Mouse (Mus musculus) lung, embryonic 16.5 days (tissue): ENCODE measurements at regions not wholly inside any gene's neighbourhood (a gene's known extent, or its start where the extent isn't known, plus 50 kb on each side); places are given as distances from the start of the nearest gene placed in this dataset.

Source experiments
- ATAC-seq: fragments of 200-750 bp; cut with Nextera tagmentation; 2 replicates; pipeline ENCODE4 v1.8.0; 2017; ENCODE audit warnings: low read depth, mild to moderate bottlenecking, moderate library complexity
- H3K27ac ChIP-seq: fragments of 300-500 bp; sonication (generic); 2 replicates; pipeline ENCODE4 v1.5.1; 2014; ENCODE audit warnings: mild to moderate bottlenecking, control low read depth, low read length
- H3K27me3 ChIP-seq: fragments of 300-500 bp; sonication (generic); 2 replicates; pipeline ENCODE4 v1.6.1; 2014; ENCODE audit warnings: low read depth, low read length, mixed read lengths; ENCODE audit not compliant: control insufficient read depth, insufficient read depth
- H3K36me3 ChIP-seq: fragments of 300-500 bp; sonication (generic); 2 replicates; pipeline ENCODE4 v1.6.1; 2014; ENCODE audit warnings: low read length; ENCODE audit not compliant: control insufficient read depth, insufficient read depth
- H3K4me1 ChIP-seq: fragments of 300-500 bp; sonication (generic); replicated peaks from 2 replicates; pipeline ENCODE4 v1.6.1; 2014; ENCODE audit warnings: low read length, mixed read lengths; ENCODE audit not compliant: control insufficient read depth, insufficient read depth
- H3K4me2 ChIP-seq: fragments of 300-500 bp; sonication (generic); 2 replicates; pipeline ENCODE4 v1.6.1; 2014; ENCODE audit warnings: low read depth, low read length, control low read depth
- H3K4me3 ChIP-seq: fragments of 300-500 bp; sonication (generic); 2 replicates; pipeline ENCODE4 v1.5.1; 2014; ENCODE audit warnings: mild to moderate bottlenecking, low read length, control low read depth
- H3K9ac ChIP-seq: fragments of 300-500 bp; sonication (generic); 2 replicates; pipeline ENCODE4 v1.6.1; 2014; ENCODE audit warnings: low read length, control low read depth
- H3K9me3 ChIP-seq: fragments of 300-500 bp; sonication (generic); 2 replicates; pipeline ENCODE4 v1.6.1; 2016; ENCODE audit warnings: low read length; ENCODE audit not compliant: control insufficient read depth
- WGBS: fragments of 180-500 bp; shearing (Covaris S2); extraction: QIAGEN DNeasy Blood & Tissue Kit; methylation state at CpG from one replicate; pipeline ENCODE4 v1.1.7; 2014; 5-methylcytosine and 5-hydroxymethylcytosine counted together

GRCm38 (mm10) chr16:29833298-29833697 lies 230.9 kb upstream of the Hes1 start:
- Histone ChIP-seq H3K9ac (no peak overlapping the region), H3K4me1 (no peaks in the 10 kb centered on the region), H3K27me3 (no peaks in the 10 kb centered on the region), H3K27ac (no peak overlapping the region), H3K9me3 (no peaks in the 10 kb centered on the region; the same call in 1 of the 2 replicates), H3K4me2 (no peak overlapping the region), H3K36me3 (no peaks in the 10 kb centered on the region), H3K4me3 (no peak overlapping the region)
- 72% methylated on average over 11 of the region's 11 CpGs for WGBS
- no peak for ATAC-seq

- Histone ChIP-seq H3K4me1 (peaks cover 3% of the 10 kb centered on the region), H3K4me3 (no peak overlapping the region), H3K9ac (no peak overlapping the region), H3K27me3 (no peaks in the 10 kb centered on the region), H3K36me3 (no peaks in the 10 kb centered on the region), H3K27ac (no peak overlapping the region), H3K9me3 (no peaks in the 10 kb centered on the region), H3K4me2 (no peak overlapping the region)
- no peak for ATAC-seq
- 77% methylated on average over 6 of the region's 6 CpGs for WGBS
Measured at GRCm38 (mm10) chr16:29833875-29834274, 230.3 kb upstream of the Hes1 start.

- Histone ChIP-seq H3K36me3 (no peaks in the 10 kb centered on the region), H3K9ac (no peak overlapping the region), H3K4me1 (peaks cover 11% of the 10 kb centered on the region), H3K9me3 (no peaks in the 10 kb centered on the region), H3K4me2 (no peak overlapping the region), H3K4me3 (no peak overlapping the region), H3K27ac (no peak overlapping the region), H3K27me3 (no peaks in the 10 kb centered on the region)
- no peak for ATAC-seq
- 51% methylated on average over 6 of the region's 6 CpGs for WGBS
Measured at GRCm38 (mm10) chr16:29834669-29835068, 229.5 kb upstream of the Hes1 start.

- H3K4me2 ChIP-seq: no peak overlapping the region
- WGBS: 25% methylated on average over 14 of the region's 14 CpGs
- H3K9me3 ChIP-seq: no peaks in the 10 kb centered on the region
- H3K27me3 ChIP-seq: no peaks in the 10 kb centered on the region
- no peak overlapping the region for H3K27ac ChIP-seq
- no peak overlapping the region for H3K4me3 ChIP-seq
- ATAC-seq: no peak
- no peaks in the 10 kb centered on the region for H3K36me3 ChIP-seq
- H3K4me1 ChIP-seq: peaks cover 11% of the 10 kb centered on the region
- H3K9ac ChIP-seq: no peak overlapping the region
Measured at GRCm38 (mm10) chr16:29837025-29837629, 227.1 kb upstream of the Hes1 start.

- Histone ChIP-seq H3K4me2 (no peak overlapping the region), H3K27ac (no peak overlapping the region), H3K27me3 (no peaks in the 10 kb centered on the region), H3K9me3 (no peaks in the 10 kb centered on the region), H3K4me1 (peaks cover 11% of the 10 kb centered on the region), H3K9ac (no peak overlapping the region), H3K4me3 (no peak overlapping the region), H3K36me3 (no peaks in the 10 kb centered on the region)
- WGBS: 85% methylated on average over 5 of the region's 5 CpGs
- ATAC-seq: no peak
Measured at GRCm38 (mm10) chr16:29837874-29838273, 226.3 kb upstream of the Hes1 start.

- no peaks in the 10 kb centered on the region for H3K36me3 ChIP-seq
- H3K27me3 ChIP-seq: no peaks in the 10 kb centered on the region
- H3K9me3 ChIP-seq: no peaks in the 10 kb centered on the region
- 6% methylated on average over 28 of the region's 28 CpGs for WGBS
- peak overlapping the region; percentile 58 for H3K27ac ChIP-seq
- ATAC-seq: peak; percentile 57; the same call in 1 of the 2 replicates
- peaks cover 15% of the 10 kb centered on the region for H3K4me1 ChIP-seq
- H3K4me3 ChIP-seq: peak overlapping the region; percentile 43
- peak overlapping the region; percentile 58 for H3K9ac ChIP-seq
- H3K4me2 ChIP-seq: peak overlapping the region; percentile 68
Measured at GRCm38 (mm10) chr16:29838981-29839661, 225.1 kb upstream of the Hes1 start.

- Histone ChIP-seq H3K9ac (peak overlapping the region; percentile 58), H3K4me3 (peak overlapping the region; percentile 43), H3K4me1 (peaks cover 19% of the 10 kb centered on the region), H3K9me3 (no peaks in the 10 kb centered on the region), H3K27me3 (no peaks in the 10 kb centered on the region), H3K36me3 (no peaks in the 10 kb centered on the region), H3K27ac (peak overlapping the region; percentile 58), H3K4me2 (peak overlapping the region; percentile 68)
- peak; percentile 21; the same call in 1 of the 2 replicates for ATAC-seq
- 25% methylated on average over 6 of the region's 6 CpGs for WGBS
Measured at GRCm38 (mm10) chr16:29839662-29840001, 224.6 kb upstream of the Hes1 start.

- no peak overlapping the region for H3K4me3 ChIP-seq
- no peaks in the 10 kb centered on the region for H3K27me3 ChIP-seq
- no peaks in the 10 kb centered on the region for H3K36me3 ChIP-seq
- H3K4me2 ChIP-seq: no peak overlapping the region
- H3K27ac ChIP-seq: no peak overlapping the region
- WGBS: 63% methylated on average over 2 of the region's 2 CpGs
- H3K9ac ChIP-seq: no peak overlapping the region
- no peaks in the 10 kb centered on the region for H3K9me3 ChIP-seq
- no peak for ATAC-seq
- peaks cover 25% of the 10 kb centered on the region for H3K4me1 ChIP-seq
Measured at GRCm38 (mm10) chr16:29840412-29840811, 223.8 kb upstream of the Hes1 start.

- no peak overlapping the region for H3K27ac ChIP-seq
- ATAC-seq: no peak
- H3K27me3 ChIP-seq: no peaks in the 10 kb centered on the region
- no peak overlapping the region for H3K4me2 ChIP-seq
- no peak overlapping the region for H3K4me3 ChIP-seq
- no peaks in the 10 kb centered on the region for H3K36me3 ChIP-seq
- H3K4me1 ChIP-seq: peaks cover 30% of the 10 kb centered on the region
- 31% methylated on average over 4 of the region's 4 CpGs for WGBS
- no peak overlapping the region for H3K9ac ChIP-seq
- H3K9me3 ChIP-seq: no peaks in the 10 kb centered on the region
Measured at GRCm38 (mm10) chr16:29841132-29841531, 223.1 kb upstream of the Hes1 start.
